Mouse (Mus musculus): ENCODE data around the gene Ffar4.

DNA sequence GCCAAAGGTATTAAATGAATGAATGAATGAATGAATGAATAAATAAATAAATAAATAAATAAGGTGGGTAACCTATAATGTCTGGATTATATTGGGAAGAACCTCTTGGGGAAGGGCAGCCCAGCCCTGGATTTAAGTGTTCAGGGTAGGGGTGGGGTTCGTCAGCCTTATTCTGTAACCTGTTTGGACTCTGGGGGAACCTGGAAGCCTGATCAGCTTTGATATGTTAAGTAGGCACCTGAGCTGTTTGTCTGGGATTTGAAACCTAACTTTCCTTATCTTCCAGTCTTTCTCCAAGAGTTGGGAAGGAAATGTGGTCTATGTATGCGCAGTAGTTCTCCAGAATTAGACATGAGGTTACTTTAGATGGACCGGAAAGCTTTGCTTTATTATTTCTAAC lies 33.7 kb upstream of the Ffar4 start:
- no peak for TF ChIP-seq POLR2A (IDR thresholded peaks at IDR 0.05; ENCODE audit: borderline replicate concordance, low read depth, low read length)
- no peak for TF ChIP-seq CTCF (IDR thresholded peaks at IDR 0.05; ENCODE audit: low read depth, low read length)

Data from bone marrow macrophage, adult 2 months (primary cell).